Mouse (Mus musculus) MEL (cell line): ENCODE measurements around the gene Gh. TPM values are rescaled to one million over a fixed set of nuclear protein-coding genes. Genes with fewer than 3 reads are reported as not detected.

Experiments used
- DNase-seq: peaks from one replicate; pipeline ENCODE4 v3.0.0; 2011; ENCODE audit warnings: low read depth, low spot score
- H3K27ac ChIP-seq: 2 replicates; pipeline ENCODE4 v1.5.1; 2012; ENCODE audit warnings: low read depth, mild to moderate bottlenecking, control low read depth, low read length, moderate library complexity; ENCODE audit not compliant: control insufficient read depth
- H3K27me3 ChIP-seq, 2 experiments: fragments of 150-350 bp in 1 of 2; sonication (generic) in 1 of 2; 2 replicates each; pipeline ENCODE4 v1.6.1; 2012; ENCODE audit warnings: low read length in 2 of 2, mild to moderate bottlenecking in 2 of 2, improper control_type of control experiment in 1 of 2, moderate library complexity in 1 of 2; ENCODE audit not compliant: insufficient read depth in 2 of 2, control insufficient read depth in 1 of 2
- H3K36me3 ChIP-seq, 2 experiments: 2 replicates each; pipeline ENCODE4 v1.6.1; 2012 to 2014; ENCODE audit warnings: low read length in 2 of 2, improper control_type of control experiment in 1 of 2, inconsistent platforms in 1 of 2, mild to moderate bottlenecking in 1 of 2; ENCODE audit not compliant: insufficient read depth in 2 of 2, control insufficient read depth in 1 of 2
- H3K4me1 ChIP-seq, 2 experiments: fragments of 150-350 bp in 1 of 2; sonication (generic) in 1 of 2; 2 replicates each; pipeline ENCODE4 v1.6.1; 2012; ENCODE audit warnings: low read length in 2 of 2, improper control_type of control experiment in 1 of 2, mild to moderate bottlenecking in 1 of 2; ENCODE audit not compliant: insufficient read depth in 2 of 2, control insufficient read depth in 1 of 2
- H3K4me3 ChIP-seq, 2 experiments: fragments of 150-350 bp in 1 of 2; sonication (generic) in 1 of 2; 2 replicates each; pipeline ENCODE4 v1.5.1; 2012; ENCODE audit warnings: low read depth in 2 of 2, low read length in 2 of 2, mild to moderate bottlenecking in 2 of 2, moderate library complexity in 2 of 2, control low read depth in 1 of 2, improper control_type of control experiment in 1 of 2; ENCODE audit not compliant: control insufficient read depth in 1 of 2, insufficient read depth in 1 of 2
- H3K79me2 ChIP-seq: 2 replicates; pipeline ENCODE4 v1.6.1; 2012; ENCODE audit warnings: mild to moderate bottlenecking, low read length, moderate library complexity; ENCODE audit not compliant: control insufficient read depth, poor library complexity, insufficient read depth
- H3K9ac ChIP-seq: 2 replicates; pipeline ENCODE4 v1.6.1; 2012; ENCODE audit warnings: low read depth, mild to moderate bottlenecking, control low read depth, low read length, moderate library complexity; ENCODE audit not compliant: control insufficient read depth, poor library complexity, severe bottlenecking
- H3K9me3 ChIP-seq: fragments of 150-350 bp; sonication (generic); replicated peaks from 2 replicates; pipeline ENCODE4 v1.6.1; 2012; ENCODE audit warnings: mild to moderate bottlenecking, low read length, improper control_type of control experiment, moderate library complexity; ENCODE audit not compliant: insufficient read depth
- BHLHE40 ChIP-seq: IDR thresholded peaks from 2 replicates; pipeline ENCODE4 v1.6.1; 2012; ENCODE audit warnings: low read depth, mild to moderate bottlenecking, inconsistent platforms, low read length, improper control_type of control experiment, borderline replicate concordance
- CTCF ChIP-seq, 3 experiments: IDR thresholded peaks in 2 of 3; conservative IDR thresholded peaks in 1 of 3; 2 replicates each; pipeline ENCODE4 v1.5.1; 2011 to 2012; ENCODE audit warnings: low read length in 3 of 3, low read depth in 2 of 3, mild to moderate bottlenecking in 2 of 3, improper control_type of control experiment in 1 of 3, inconsistent platforms in 1 of 3, mixed read lengths in 1 of 3, moderate library complexity in 1 of 3; ENCODE audit not compliant: control insufficient read depth in 1 of 3, insufficient read depth in 1 of 3, poor library complexity in 1 of 3, severe bottlenecking in 1 of 3
- ELF1 ChIP-seq: IDR thresholded peaks from 2 replicates; pipeline ENCODE4 v1.6.1; 2014; ENCODE audit warnings: low read depth, mild to moderate bottlenecking, inconsistent platforms, low read length, improper control_type of control experiment, moderate library complexity
- EP300 ChIP-seq, 2 experiments: IDR thresholded peaks; 2 replicates each; pipeline ENCODE4 v1.6.1; 2011; ENCODE audit warnings: improper control_type of control experiment in 2 of 2, low read length in 2 of 2, low read depth in 1 of 2, mild to moderate bottlenecking in 1 of 2
- ETS1 ChIP-seq: IDR thresholded peaks from 2 replicates; pipeline ENCODE4 v1.6.1; 2012; ENCODE audit warnings: low read depth, mild to moderate bottlenecking, inconsistent platforms, low read length, improper control_type of control experiment, moderate library complexity
- GABPA ChIP-seq: IDR thresholded peaks from 2 replicates; pipeline ENCODE4 v1.6.1; 2012; ENCODE audit warnings: low read depth, mild to moderate bottlenecking, inconsistent platforms, low read length, improper control_type of control experiment, moderate library complexity
- GATA1 ChIP-seq: IDR thresholded peaks from 2 replicates; pipeline ENCODE4 v1.6.1; 2011; ENCODE audit warnings: low read depth, low read length, improper control_type of control experiment
- HCFC1 ChIP-seq: IDR thresholded peaks from 2 replicates; pipeline ENCODE4 v1.6.1; 2012; ENCODE audit warnings: low read depth, mild to moderate bottlenecking, inconsistent platforms, low read length, improper control_type of control experiment, moderate library complexity
- JUND ChIP-seq: IDR thresholded peaks from 2 replicates; pipeline ENCODE4 v1.6.1; 2011; ENCODE audit warnings: low read depth, mild to moderate bottlenecking, improper control_type of control experiment, low read length
- MAX ChIP-seq: IDR thresholded peaks from 2 replicates; pipeline ENCODE4 v1.6.1; 2011; ENCODE audit warnings: low read length, improper control_type of control experiment
- MAZ ChIP-seq: IDR thresholded peaks from 2 replicates; pipeline ENCODE4 v1.6.1; 2012; ENCODE audit warnings: low read depth, mild to moderate bottlenecking, inconsistent platforms, low read length, improper control_type of control experiment
- MYB ChIP-seq: IDR thresholded peaks from 2 replicates; pipeline ENCODE4 v1.6.1; 2011; ENCODE audit warnings: mild to moderate bottlenecking, low read depth, low read length, improper control_type of control experiment
- MYC ChIP-seq: IDR thresholded peaks from 2 replicates; pipeline ENCODE4 v1.6.1; 2011; ENCODE audit warnings: low read depth, mild to moderate bottlenecking, low read length, improper control_type of control experiment, moderate library complexity
- NELFE ChIP-seq: IDR thresholded peaks from 2 replicates; pipeline ENCODE4 v1.6.1; 2011; ENCODE audit warnings: low read depth, low read length, improper control_type of control experiment
- NRF1 ChIP-seq: IDR thresholded peaks from 2 replicates; pipeline ENCODE4 v1.6.1; 2014; ENCODE audit warnings: low read depth, mild to moderate bottlenecking, inconsistent platforms, low read length, improper control_type of control experiment, moderate library complexity; ENCODE audit not compliant: poor library complexity, insufficient read depth, severe bottlenecking
- POLR2A ChIP-seq, 2 experiments: IDR thresholded peaks; 2 replicates each; pipeline ENCODE4 v1.6.1; 2011 to 2012; ENCODE audit warnings: low read length in 2 of 2, mild to moderate bottlenecking in 2 of 2, control low read depth in 1 of 2, improper control_type of control experiment in 1 of 2, low read depth in 1 of 2, moderate library complexity in 1 of 2; ENCODE audit not compliant: control insufficient read depth in 1 of 2, insufficient read depth in 1 of 2, poor library complexity in 1 of 2
- POLR2AphosphoS2 ChIP-seq: IDR thresholded peaks from 2 replicates; pipeline ENCODE4 v1.6.1; 2011; ENCODE audit warnings: low read length, improper control_type of control experiment
- POLR2AphosphoS5 ChIP-seq: IDR thresholded peaks from 2 replicates; pipeline ENCODE4 v1.6.1; 2012; ENCODE audit warnings: low read depth, borderline replicate concordance, mild to moderate bottlenecking, inconsistent platforms, low read length, moderate library complexity, mixed read lengths
- RCOR1 ChIP-seq: IDR thresholded peaks from 2 replicates; pipeline ENCODE4 v1.6.1; 2012; ENCODE audit warnings: low read depth, mild to moderate bottlenecking, inconsistent platforms, low read length, improper control_type of control experiment
- SIN3A ChIP-seq: IDR thresholded peaks from 2 replicates; pipeline ENCODE4 v1.6.1; 2012; ENCODE audit warnings: low read length, improper control_type of control experiment, inconsistent platforms
- SMC3 ChIP-seq: IDR thresholded peaks from 2 replicates; pipeline ENCODE4 v1.6.1; 2011; ENCODE audit warnings: low read depth, low read length, improper control_type of control experiment
- TAL1 ChIP-seq: IDR thresholded peaks from 2 replicates; pipeline ENCODE4 v1.6.1; 2012; ENCODE audit warnings: mild to moderate bottlenecking, inconsistent platforms, low read length, moderate library complexity, mixed read lengths
- TCF12 ChIP-seq: IDR thresholded peaks from 2 replicates; pipeline ENCODE4 v1.6.1; 2014; ENCODE audit warnings: low read depth, mild to moderate bottlenecking, inconsistent platforms, low read length, improper control_type of control experiment, moderate library complexity
- UBTF ChIP-seq: IDR thresholded peaks from 2 replicates; pipeline ENCODE4 v1.6.1; 2012; ENCODE audit warnings: low read depth, mild to moderate bottlenecking, inconsistent platforms, low read length, improper control_type of control experiment, moderate library complexity, borderline replicate concordance; ENCODE audit not compliant: insufficient read depth
- USF1 ChIP-seq: IDR thresholded peaks from 2 replicates; pipeline ENCODE4 v1.6.1; 2014; ENCODE audit warnings: low read depth, mild to moderate bottlenecking, inconsistent platforms, low read length, improper control_type of control experiment, moderate library complexity
- ZNF384 ChIP-seq: IDR thresholded peaks from 2 replicates; pipeline ENCODE4 v1.6.1; 2012; ENCODE audit warnings: low read depth, mild to moderate bottlenecking, inconsistent platforms, low read length, improper control_type of control experiment
- polyA plus RNA-seq, 2 experiments: library from polyadenylated mRNA; stranded (reverse) in 1 of 2; unstranded in 1 of 2; fragments of >175 nt in 1 of 2; fragments of >200 nt in 1 of 2; gene quantifications; 2 replicates each; pipeline versions ENCODE4 v1.2.1 to v1.2.4; 2012; ENCODE audit warnings: low replicate concordance in 2 of 2, low read depth in 1 of 2; ENCODE audit not compliant: insufficient read length in 2 of 2, insufficient read depth in 1 of 2, missing spikeins in 1 of 2
- total RNA-seq: library from RNA; depleted of rRNA; stranded (reverse); fragments of 300-350 nt; gene quantifications from 2 replicates; pipeline ENCODE4 v1.2.3, GENCODE M21; 2012

Gh gene
- total and polyA plus RNA-seq, 3 experiments: 0.08 TPM; not detected in 2

DNA sequence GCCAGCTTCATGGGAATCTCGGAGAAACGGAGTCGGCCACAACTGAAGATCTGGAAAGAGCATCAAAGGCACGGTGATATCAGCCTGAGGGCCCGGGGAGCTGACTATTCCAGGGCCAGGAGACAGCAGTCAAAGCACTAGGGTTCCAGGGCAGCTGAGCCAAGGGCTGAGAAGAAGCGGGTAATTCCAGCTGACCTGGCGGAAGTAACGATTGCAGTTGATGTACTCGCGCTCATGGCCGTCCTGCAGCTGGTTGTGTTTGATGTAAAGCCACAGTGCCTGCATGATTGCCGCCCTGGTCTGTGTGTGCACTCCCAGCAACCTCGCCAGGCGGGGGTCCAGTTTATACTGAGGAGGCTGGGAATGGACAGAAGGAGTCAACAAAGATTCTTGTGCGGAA, 36.7 kb downstream of the Gh start:
- Histone ChIP-seq H3K27ac (no peak overlapping the region), H3K4me1 (peaks cover 0 to 9% of the 10 kb centered on the region in 2 experiments; a peak in 1 of 4 replicates), H3K4me3 (no peak overlapping the region), H3K9ac (no peak overlapping the region), H3K36me3 (peaks cover 3 to 33% of the 10 kb centered on the region in 2 experiments), H3K27me3 (no peaks in the 10 kb centered on the region), H3K9me3 (no peaks in the 10 kb centered on the region), H3K79me2 (peaks cover 13% of the 10 kb centered on the region)
- no peak for TF ChIP-seq UBTF
- TF ChIP-seq ZNF384: no peak
- TF ChIP-seq NELFE: no peak
- no peak for TF ChIP-seq GABPA
- no peak for TF ChIP-seq EP300 (IDR thresholded peaks at IDR 0.05; ENCODE audit: low read depth in 1 of 2, low read length in 2 of 2)
- no peak for TF ChIP-seq RCOR1
- TF ChIP-seq MYC: no peak
- TF ChIP-seq JUND: no peak
- TF ChIP-seq POLR2AphosphoS5: no peak
- TF ChIP-seq NRF1: no peak
- no peak for TF ChIP-seq CTCF (IDR thresholded peaks at IDR 0.05 in 2 of 3, conservative IDR thresholded peaks at IDR 0.05 in 1 of 3; ENCODE audit: control insufficient read depth in 1 of 3, insufficient read depth in 1 of 3, low read depth in 2 of 3, low read length in 3 of 3, poor library complexity in 1 of 3, severe bottlenecking in 1 of 3)
- no peak for TF ChIP-seq MAZ
- TF ChIP-seq HCFC1: no peak
- no peak for TF ChIP-seq ETS1
- no peak for TF ChIP-seq TAL1
- no peak for TF ChIP-seq BHLHE40
- TF ChIP-seq SMC3: no peak
- DNase-seq: no peak

DNA sequence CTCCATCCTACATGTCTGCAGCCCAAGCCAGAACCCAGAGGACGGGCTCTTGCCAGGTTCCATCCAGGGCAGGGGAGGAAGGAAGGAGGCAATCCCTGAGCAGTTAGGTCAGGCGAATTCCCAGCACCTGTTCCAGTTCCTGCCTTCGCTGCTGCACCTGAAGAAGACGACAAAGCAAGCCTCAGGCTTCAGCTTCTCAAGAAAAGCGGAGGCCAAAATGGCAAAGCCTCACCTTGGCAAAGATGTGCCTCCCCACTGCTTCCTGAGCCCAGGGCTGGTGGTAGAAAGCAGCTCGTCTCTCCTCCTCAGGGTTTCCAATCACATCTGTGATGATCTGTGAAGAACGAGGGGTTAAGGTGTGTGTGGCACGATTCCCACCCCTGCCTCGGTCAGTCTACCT, 37.7 kb downstream of the Gh start:
- Histone ChIP-seq H3K79me2 (peaks cover 9% of the 10 kb centered on the region; the same call in 1 of the 2 replicates), H3K9ac (no peak overlapping the region), H3K9me3 (no peaks in the 10 kb centered on the region), H3K27me3 (no peaks in the 10 kb centered on the region), H3K36me3 (peaks cover 3 to 33% of the 10 kb centered on the region in 2 experiments), H3K4me3 (no peak overlapping the region), H3K27ac (no peak overlapping the region), H3K4me1 (peaks cover 0 to 7% of the 10 kb centered on the region in 2 experiments; a peak in 1 of 4 replicates)
- DNase-seq: no peak
- TF ChIP-seq GATA1 (no peak), MAZ (no peak), POLR2A (IDR thresholded peaks at IDR 0.05; ENCODE audit: control insufficient read depth in 1 of 2, insufficient read depth in 1 of 2, low read depth in 1 of 2, low read length in 2 of 2, poor library complexity in 1 of 2) (no peak; a peak in 2 of 4 replicates), JUND (no peak), USF1 (no peak), SIN3A (no peak), SMC3 (no peak), UBTF (no peak), MYB (no peak), TCF12 (no peak), POLR2AphosphoS2 (no peak), ZNF384 (no peak), GABPA (no peak), MAX (no peak), MYC (no peak), ELF1 (no peak)
